28 mouse cellular contexts compared by ENCODE assay signal in genomic region chr2:5203146-5203545, GRCm38 (mm10).
"Had no signal": no experiment of that assay in that cellular context is flagged by ENCODE, and none has a peak within 500 bp of the region (broad histone marks: within the 10 kb centered on the region; RNA-seq: fewer than 3 reads in every experiment).

No protein-coding gene starts in this region.

- H3K4me3 ChIP-seq: gastrocnemius, adult 2 months; heart, adult 2 months; heart, embryonic 13.5 days; heart, embryonic 15.5 days; hindbrain, embryonic 13.5 days; hindbrain, embryonic 15.5 days; kidney, embryonic 15.5 days; limb, embryonic 12.5 days; limb, embryonic 15.5 days; liver, embryonic 12.5 days had no signal

- H3K9me3 ChIP-seq: heart, embryonic 13.5 days; heart, embryonic 15.5 days; hindbrain, embryonic 13.5 days; hindbrain, embryonic 15.5 days; kidney, embryonic 15.5 days; limb, embryonic 12.5 days; limb, embryonic 15.5 days; liver, embryonic 12.5 days had no signal

- H3K4me1 ChIP-seq: heart, embryonic 13.5 days; heart, embryonic 15.5 days; hindbrain, embryonic 15.5 days; limb, embryonic 12.5 days; liver, embryonic 12.5 days had no signal

- DNase-seq: gastrocnemius, adult 2 months; gastrocnemius, postnatal 10 days; gastrocnemius, postnatal 25 days; heart, adult 11 months; heart, adult 2 months; heart, postnatal 14 days; heart, postnatal 36 days; kidney, adult 11 months; kidney, adult 2 months; kidney, adult 9 months; kidney, postnatal 14 days; kidney, postnatal 36 days; layer of hippocampus, adult 9-11 months; layer of hippocampus, postnatal 36 days; left cerebral cortex, postnatal 4 days had no signal

- H3K4me2 ChIP-seq: heart, embryonic 11.5 days; heart, embryonic 13.5 days; heart, embryonic 15.5 days; hindbrain, embryonic 13.5 days; hindbrain, embryonic 15.5 days; kidney, embryonic 15.5 days; limb, embryonic 12.5 days; limb, embryonic 15.5 days; liver, embryonic 12.5 days had no signal

- H3K27ac ChIP-seq: gastrocnemius, adult 2 months; heart, adult 2 months; heart, embryonic 13.5 days; heart, embryonic 15.5 days; hindbrain, embryonic 13.5 days; hindbrain, embryonic 15.5 days; hindbrain, postnatal 0 days; kidney, embryonic 15.5 days; kidney, postnatal 0 days; limb, embryonic 12.5 days; limb, embryonic 15.5 days; liver, embryonic 12.5 days; liver, embryonic 14.5 days had no signal

- H3K36me3 ChIP-seq: heart, embryonic 13.5 days; heart, embryonic 15.5 days; hindbrain, embryonic 13.5 days; hindbrain, embryonic 15.5 days; kidney, embryonic 15.5 days; limb, embryonic 12.5 days; limb, embryonic 15.5 days; liver, embryonic 12.5 days had no signal

- H3K27me3 ChIP-seq: heart, embryonic 13.5 days; heart, embryonic 15.5 days; hindbrain, embryonic 13.5 days; hindbrain, embryonic 15.5 days; kidney, embryonic 15.5 days; limb, embryonic 12.5 days; limb, embryonic 15.5 days; liver, embryonic 12.5 days had no signal

- ATAC-seq: hindbrain, postnatal 0 days; intestine, embryonic 16.5 days; liver, embryonic 12.5 days had no signal

- H3K9ac ChIP-seq: heart, embryonic 13.5 days; heart, embryonic 15.5 days; hindbrain, embryonic 13.5 days; hindbrain, embryonic 15.5 days; kidney, embryonic 15.5 days; limb, embryonic 12.5 days; limb, embryonic 15.5 days; liver, embryonic 12.5 days; liver, embryonic 14.5 days had no signal
